Mouse (Mus musculus): ENCODE measurements at regions not wholly inside any gene's neighbourhood (a gene's known extent, or its start where the extent isn't known, plus 50 kb on each side); places are given as distances from the start of the nearest gene placed in this dataset.

DNA sequence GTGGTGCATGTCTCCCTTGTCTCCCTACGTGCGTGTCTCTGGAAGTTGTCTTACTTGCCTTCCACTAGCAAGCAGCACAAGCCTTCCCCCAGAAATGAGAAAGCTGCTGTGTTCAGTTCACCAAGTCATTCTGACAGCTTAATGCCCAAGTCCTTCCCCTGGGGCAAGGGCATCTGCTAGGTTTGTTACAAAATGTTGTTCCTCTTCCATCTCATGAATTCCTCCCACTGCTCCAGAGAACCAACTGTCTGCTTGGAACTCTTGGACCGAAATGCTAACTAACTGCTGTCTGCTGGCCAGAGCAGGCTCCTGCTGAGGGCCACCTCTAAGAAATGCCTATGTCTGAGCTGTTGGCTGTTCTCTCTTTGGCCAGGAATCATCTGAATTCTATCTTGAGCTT is 79.3 kb upstream of the Spon1 start:
- Histone ChIP-seq H3K9me3 (replicated peaks; ENCODE audit: control insufficient read depth, low read length) (no peaks in the 10 kb centered on the region), H3K4me3 (ENCODE audit: low read depth, low read length) (no peak overlapping the region), H3K4me2 (ENCODE audit: low read depth, low read length) (no peak overlapping the region), H3K27me3 (ENCODE audit: control insufficient read depth, insufficient read depth, low read length) (no peaks in the 10 kb centered on the region), H3K36me3 (replicated peaks; ENCODE audit: control insufficient read depth, insufficient read depth, low read depth, low read length) (no peaks in the 10 kb centered on the region), H3K9ac (replicated peaks; ENCODE audit: low read length) (no peak overlapping the region), H3K27ac (replicated peaks; ENCODE audit: low read depth, low read length) (no peak overlapping the region), H3K4me1 (ENCODE audit: control insufficient read depth, insufficient read depth, low read length) (no peaks in the 10 kb centered on the region; the same call in 1 of the 2 replicates)
- ATAC-seq (replicated peaks; ENCODE audit: insufficient number of reproducible peaks, low FRiP score, low TSS enrichment, low read depth): no peak
- DNase-seq (ENCODE audit: low spot score): no peak
- WGBS: 72% methylated on average over 3 of the region's 3 CpGs

GRCm38 (mm10) chr7:113687566-113687965 is 78.2 kb upstream of the Spon1 start:
- H3K27me3 ChIP-seq (ENCODE audit: control insufficient read depth, insufficient read depth, low read length): no peaks in the 10 kb centered on the region
- no peaks in the 10 kb centered on the region; the same call in 1 of the 2 replicates for H3K4me1 ChIP-seq (ENCODE audit: control insufficient read depth, insufficient read depth, low read length)
- no peak overlapping the region for H3K9ac ChIP-seq (replicated peaks; ENCODE audit: low read length)
- H3K9me3 ChIP-seq (replicated peaks; ENCODE audit: control insufficient read depth, low read length): no peaks in the 10 kb centered on the region
- 78% methylated on average over 6 of the region's 6 CpGs for WGBS
- H3K4me2 ChIP-seq (ENCODE audit: low read depth, low read length): no peak overlapping the region
- ATAC-seq (replicated peaks; ENCODE audit: insufficient number of reproducible peaks, low FRiP score, low TSS enrichment, low read depth): 0 out of 2 replicates have a peak, but pooled peaks have one; percentile 18
- no peak overlapping the region for H3K4me3 ChIP-seq (ENCODE audit: low read depth, low read length)
- no peaks in the 10 kb centered on the region for H3K36me3 ChIP-seq (replicated peaks; ENCODE audit: control insufficient read depth, insufficient read depth, low read depth, low read length)
- DNase-seq (ENCODE audit: low spot score): no peak
- H3K27ac ChIP-seq (replicated peaks; ENCODE audit: low read depth, low read length): no peak overlapping the region

GRCm38 (mm10) chr7:113688231-113688669 is 77.5 kb upstream of the Spon1 start:
- Histone ChIP-seq H3K36me3 (replicated peaks; ENCODE audit: control insufficient read depth, insufficient read depth, low read depth, low read length) (no peaks in the 10 kb centered on the region), H3K9me3 (replicated peaks; ENCODE audit: control insufficient read depth, low read length) (no peaks in the 10 kb centered on the region), H3K4me2 (ENCODE audit: low read depth, low read length) (no peak overlapping the region), H3K4me3 (ENCODE audit: low read depth, low read length) (no peak overlapping the region), H3K27me3 (ENCODE audit: control insufficient read depth, insufficient read depth, low read length) (no peaks in the 10 kb centered on the region), H3K27ac (replicated peaks; ENCODE audit: low read depth, low read length) (no peak overlapping the region), H3K9ac (replicated peaks; ENCODE audit: low read length) (no peak overlapping the region), H3K4me1 (ENCODE audit: control insufficient read depth, insufficient read depth, low read length) (no peaks in the 10 kb centered on the region; the same call in 1 of the 2 replicates)
- peak; percentile 52 for ATAC-seq (replicated peaks; ENCODE audit: insufficient number of reproducible peaks, low FRiP score, low TSS enrichment, low read depth)
- DNase-seq (ENCODE audit: low spot score): peak; percentile 58
- WGBS: 17% methylated on average over 8 of the region's 8 CpGs

DNA sequence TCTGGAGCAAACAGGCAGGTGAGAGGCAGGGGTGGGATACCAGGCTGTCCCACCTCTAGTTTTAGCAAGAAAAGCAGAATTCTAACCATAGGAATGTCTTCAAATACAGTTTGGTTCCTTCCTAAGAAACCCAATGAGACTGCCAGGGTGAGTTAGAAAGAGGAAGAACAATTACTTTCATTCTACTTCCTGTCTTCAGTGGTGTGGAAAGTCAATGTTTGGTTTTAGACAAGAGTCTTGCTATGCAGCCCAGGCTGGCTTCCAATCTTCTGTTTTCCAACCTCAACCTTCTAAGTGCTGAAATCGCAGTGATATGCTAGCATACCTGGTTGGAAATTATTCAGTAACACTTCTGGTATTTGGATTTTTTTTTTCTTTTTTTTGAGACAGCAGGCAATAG is 77.1 kb upstream of the Spon1 start:
- no peaks in the 10 kb centered on the region for H3K9me3 ChIP-seq (replicated peaks; ENCODE audit: control insufficient read depth, low read length)
- H3K9ac ChIP-seq (replicated peaks; ENCODE audit: low read length): no peak overlapping the region
- 87% methylated on average over 1 of the region's 1 CpGs for WGBS
- H3K27me3 ChIP-seq (ENCODE audit: control insufficient read depth, insufficient read depth, low read length): no peaks in the 10 kb centered on the region
- DNase-seq (ENCODE audit: low spot score) (no peak), ATAC-seq (replicated peaks; ENCODE audit: insufficient number of reproducible peaks, low FRiP score, low TSS enrichment, low read depth) (no peak)
- no peak overlapping the region for H3K4me3 ChIP-seq (ENCODE audit: low read depth, low read length)
- no peaks in the 10 kb centered on the region for H3K36me3 ChIP-seq (replicated peaks; ENCODE audit: control insufficient read depth, insufficient read depth, low read depth, low read length)
- no peak overlapping the region for H3K4me2 ChIP-seq (ENCODE audit: low read depth, low read length)
- no peaks in the 10 kb centered on the region; the same call in 1 of the 2 replicates for H3K4me1 ChIP-seq (ENCODE audit: control insufficient read depth, insufficient read depth, low read length)
- H3K27ac ChIP-seq (replicated peaks; ENCODE audit: low read depth, low read length): no peak overlapping the region; the same call in 1 of the 2 replicates

DNA sequence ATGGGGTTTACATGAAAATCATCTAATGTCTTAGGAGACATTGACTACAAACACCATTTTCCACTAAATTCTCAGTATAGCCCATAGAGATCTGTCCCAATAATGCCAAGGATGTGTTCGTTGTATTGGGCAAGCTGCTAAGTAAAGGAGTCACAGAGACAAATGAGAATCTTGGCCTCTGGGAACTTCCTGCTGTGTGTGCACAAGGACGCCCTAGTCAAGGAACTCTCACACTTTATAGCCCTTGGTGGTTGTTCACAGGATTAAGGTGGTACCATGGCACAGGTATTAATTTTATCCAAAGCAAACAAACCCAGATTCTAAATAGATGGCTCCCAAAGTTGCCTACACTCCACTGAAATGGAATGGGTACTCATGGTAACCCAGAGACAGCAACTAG is 76.7 kb upstream of the Spon1 start:
- 59% methylated on average over 2 of the region's 2 CpGs for WGBS
- DNase-seq (ENCODE audit: low spot score) (no peak), ATAC-seq (replicated peaks; ENCODE audit: insufficient number of reproducible peaks, low FRiP score, low TSS enrichment, low read depth) (no peak)
- no peak overlapping the region for H3K4me2 ChIP-seq (ENCODE audit: low read depth, low read length)
- H3K4me3 ChIP-seq (ENCODE audit: low read depth, low read length): no peak overlapping the region
- H3K9me3 ChIP-seq (replicated peaks; ENCODE audit: control insufficient read depth, low read length): no peaks in the 10 kb centered on the region
- H3K4me1 ChIP-seq (ENCODE audit: control insufficient read depth, insufficient read depth, low read length): no peaks in the 10 kb centered on the region; the same call in 1 of the 2 replicates
- no peak overlapping the region for H3K27ac ChIP-seq (replicated peaks; ENCODE audit: low read depth, low read length)
- no peaks in the 10 kb centered on the region for H3K27me3 ChIP-seq (ENCODE audit: control insufficient read depth, insufficient read depth, low read length)
- H3K9ac ChIP-seq (replicated peaks; ENCODE audit: low read length): no peak overlapping the region
- H3K36me3 ChIP-seq (replicated peaks; ENCODE audit: control insufficient read depth, insufficient read depth, low read depth, low read length): no peaks in the 10 kb centered on the region

DNA sequence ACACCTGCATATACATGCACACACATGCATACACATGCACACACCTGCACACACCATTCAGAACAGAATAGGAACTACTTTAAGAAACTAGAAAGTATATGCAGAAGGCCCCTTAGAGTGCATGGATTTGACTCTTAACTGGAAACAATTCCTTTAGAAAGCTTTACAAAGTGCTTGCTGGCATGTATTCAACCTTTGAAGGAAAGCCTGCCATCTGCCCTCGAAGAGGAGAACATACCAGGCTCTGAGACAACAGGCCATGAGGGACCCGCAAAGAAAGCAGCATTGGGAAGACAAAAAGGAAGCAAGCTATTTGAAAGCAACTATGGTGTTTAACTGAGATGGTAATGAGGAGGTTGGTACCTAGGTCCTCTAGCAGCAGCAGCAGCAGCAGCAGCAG is 74.0 kb upstream of the Spon1 start:
- Histone ChIP-seq H3K27me3 (ENCODE audit: control insufficient read depth, insufficient read depth, low read length) (no peaks in the 10 kb centered on the region), H3K4me2 (ENCODE audit: low read depth, low read length) (no peak overlapping the region), H3K27ac (replicated peaks; ENCODE audit: low read depth, low read length) (no peak overlapping the region), H3K4me3 (ENCODE audit: low read depth, low read length) (no peak overlapping the region), H3K9ac (replicated peaks; ENCODE audit: low read length) (no peak overlapping the region), H3K36me3 (replicated peaks; ENCODE audit: control insufficient read depth, insufficient read depth, low read depth, low read length) (no peaks in the 10 kb centered on the region), H3K4me1 (ENCODE audit: control insufficient read depth, insufficient read depth, low read length) (no peaks in the 10 kb centered on the region; the same call in 1 of the 2 replicates), H3K9me3 (replicated peaks; ENCODE audit: control insufficient read depth, low read length) (no peaks in the 10 kb centered on the region)
- ATAC-seq (replicated peaks; ENCODE audit: insufficient number of reproducible peaks, low FRiP score, low TSS enrichment, low read depth) (no peak), DNase-seq (ENCODE audit: low spot score) (no peak)
- 64% methylated on average over 2 of the region's 2 CpGs for WGBS

GRCm38 (mm10) chr7:113693526-113693925 is 72.3 kb upstream of the Spon1 start:
- H3K4me2 ChIP-seq (ENCODE audit: low read depth, low read length): no peak overlapping the region
- H3K4me3 ChIP-seq (ENCODE audit: low read depth, low read length): no peak overlapping the region
- H3K4me1 ChIP-seq (ENCODE audit: control insufficient read depth, insufficient read depth, low read length): no peaks in the 10 kb centered on the region; the same call in 1 of the 2 replicates
- no peaks in the 10 kb centered on the region for H3K27me3 ChIP-seq (ENCODE audit: control insufficient read depth, insufficient read depth, low read length)
- 10% methylated on average over 3 of the region's 3 CpGs for WGBS
- H3K9me3 ChIP-seq (replicated peaks; ENCODE audit: control insufficient read depth, low read length): no peaks in the 10 kb centered on the region
- H3K27ac ChIP-seq (replicated peaks; ENCODE audit: low read depth, low read length): no peak overlapping the region
- ATAC-seq (replicated peaks; ENCODE audit: insufficient number of reproducible peaks, low FRiP score, low TSS enrichment, low read depth) (no peak), DNase-seq (ENCODE audit: low spot score) (peak; percentile 47)
- no peak overlapping the region for H3K9ac ChIP-seq (replicated peaks; ENCODE audit: low read length)
- H3K36me3 ChIP-seq (replicated peaks; ENCODE audit: control insufficient read depth, insufficient read depth, low read depth, low read length): no peaks in the 10 kb centered on the region

DNA sequence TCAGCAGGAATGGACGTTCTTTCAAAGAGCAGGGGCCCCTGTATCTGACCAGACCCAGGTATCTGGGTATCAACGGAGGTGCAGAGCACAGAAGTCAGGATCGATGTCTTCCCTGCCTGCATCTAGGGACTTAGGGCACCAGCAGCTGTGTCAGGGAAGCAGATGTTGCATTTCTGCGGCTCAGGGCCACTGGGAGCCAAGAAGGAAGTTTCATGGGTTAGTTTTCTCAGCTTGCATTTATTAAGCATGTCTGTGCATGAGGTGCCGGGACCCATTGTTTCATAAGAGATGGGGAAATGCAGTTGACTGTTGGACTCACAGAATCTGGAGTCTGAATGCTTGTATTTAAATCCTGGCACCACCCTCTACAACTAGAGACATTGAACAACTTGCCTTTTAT is 71.3 kb upstream of the Spon1 start:
- WGBS: 32% methylated on average over 5 of the region's 5 CpGs
- H3K27ac ChIP-seq (replicated peaks; ENCODE audit: low read depth, low read length): no peak overlapping the region; the same call in 1 of the 2 replicates
- no peaks in the 10 kb centered on the region for H3K36me3 ChIP-seq (replicated peaks; ENCODE audit: control insufficient read depth, insufficient read depth, low read depth, low read length)
- no peaks in the 10 kb centered on the region for H3K27me3 ChIP-seq (ENCODE audit: control insufficient read depth, insufficient read depth, low read length)
- no peaks in the 10 kb centered on the region for H3K9me3 ChIP-seq (replicated peaks; ENCODE audit: control insufficient read depth, low read length)
- no peak overlapping the region for H3K4me2 ChIP-seq (ENCODE audit: low read depth, low read length)
- no peak overlapping the region for H3K4me3 ChIP-seq (ENCODE audit: low read depth, low read length)
- no peak overlapping the region for H3K9ac ChIP-seq (replicated peaks; ENCODE audit: low read length)
- H3K4me1 ChIP-seq (ENCODE audit: control insufficient read depth, insufficient read depth, low read length): no peaks in the 10 kb centered on the region
- ATAC-seq (replicated peaks; ENCODE audit: insufficient number of reproducible peaks, low FRiP score, low TSS enrichment, low read depth): no peak
- DNase-seq (ENCODE audit: low spot score): peak; percentile 52

All from embryonic facial prominence, embryonic 11.5 days (tissue).